Mouse (Mus musculus): ENCODE measurements around the gene Sept3. TPM values are rescaled to one million over a fixed set of nuclear protein-coding genes. Genes with fewer than 3 reads are reported as not detected.

The Sept3 gene
- polyA plus RNA-seq, 1 experiment from 2014 or later = 3.8 TPM

DNA sequence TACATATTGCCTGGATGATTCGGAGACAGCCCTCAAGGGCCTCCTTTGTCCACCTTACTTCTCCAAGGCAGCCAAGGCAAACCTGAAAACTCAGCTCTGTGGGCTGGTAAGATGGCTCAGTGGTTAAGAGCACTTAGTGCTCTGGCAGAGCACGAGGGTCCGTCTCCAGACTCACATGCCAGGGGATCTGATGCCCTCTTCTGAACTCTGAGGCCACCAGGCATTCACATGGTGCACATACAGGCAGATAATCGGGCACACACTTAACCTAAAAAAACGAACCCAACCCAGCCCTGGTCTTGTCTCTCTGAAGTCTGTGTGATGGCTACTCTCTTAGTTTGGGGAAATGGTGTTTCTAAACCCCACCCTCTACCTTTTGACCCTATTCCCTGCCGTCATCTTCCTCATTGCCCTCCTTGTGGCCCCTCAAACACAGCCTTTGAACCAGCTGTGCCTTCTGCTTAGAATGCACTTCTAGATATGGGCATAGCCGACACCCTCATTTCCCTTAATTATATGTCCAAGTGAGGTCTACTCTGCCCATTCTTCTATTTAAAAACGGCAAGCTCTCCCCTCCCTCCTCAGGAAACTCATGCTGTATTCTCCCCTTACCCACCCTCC lies 65.1 kb downstream of the Sept3 start:
- Histone ChIP-seq H3K4me2 (peak overlapping the region; percentile 73; the same call in 1 of the 2 replicates), H3K4me1 (replicated peaks) (peaks cover 41% of the 10 kb centered on the region), H3K4me3 (no peak overlapping the region), H3K27ac (ENCODE audit: poor library complexity, severe bottlenecking) (peak overlapping the region; percentile 71; the same call in 1 of the 2 replicates), H3K27me3 (replicated peaks) (no peaks in the 10 kb centered on the region), H3K9me3 (replicated peaks) (no peaks in the 10 kb centered on the region), H3K9ac (no peak overlapping the region), H3K36me3 (peaks cover 25% of the 10 kb centered on the region)
- WGBS = 73% methylated on average over 8 of the region's 8 CpGs
- ATAC-seq (ENCODE audit: insufficient number of reproducible peaks, low FRiP score) = no peak

DNA sequence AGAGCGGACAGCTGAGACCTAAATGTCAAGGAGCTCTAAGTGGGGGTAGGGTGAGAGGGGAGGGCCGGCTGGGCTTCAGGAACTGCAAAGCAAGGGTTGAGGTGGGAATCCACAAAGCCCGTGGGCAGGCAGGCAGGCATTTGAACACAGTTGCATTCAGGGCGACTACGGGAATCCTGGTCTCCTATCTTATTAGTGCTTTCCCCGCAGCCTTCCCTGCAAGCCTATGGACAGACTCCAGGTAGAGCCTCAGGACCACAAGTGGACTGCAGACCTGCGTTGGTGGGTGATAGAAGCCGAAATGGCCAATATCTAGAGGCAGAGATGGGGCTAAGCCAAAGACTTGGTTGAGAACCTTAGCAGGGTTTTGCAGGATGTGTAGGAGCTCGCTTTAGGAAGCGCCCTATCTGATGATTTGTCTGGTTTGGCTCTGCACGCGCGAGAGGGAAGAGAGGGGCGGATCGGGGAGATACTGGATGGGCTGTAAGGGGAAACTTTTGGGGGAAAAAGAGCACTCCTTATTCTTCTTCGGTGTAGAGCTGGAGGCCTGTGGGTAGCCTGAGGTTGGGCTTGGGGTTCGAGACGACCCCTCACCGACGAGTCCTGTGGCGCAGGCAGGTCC lies 65.8 kb downstream of the Sept3 start:
- Histone ChIP-seq H3K4me3 (peak overlapping the region; percentile 57), H3K4me1 (replicated peaks) (peaks cover 41% of the 10 kb centered on the region), H3K9ac (peak overlapping the region; percentile 82), H3K27me3 (replicated peaks) (no peaks in the 10 kb centered on the region), H3K4me2 (peak overlapping the region; percentile 84), H3K36me3 (peaks cover 17% of the 10 kb centered on the region), H3K27ac (ENCODE audit: poor library complexity, severe bottlenecking) (peak overlapping the region; percentile 71), H3K9me3 (replicated peaks) (no peaks in the 10 kb centered on the region)
- ATAC-seq (ENCODE audit: insufficient number of reproducible peaks, low FRiP score) = no peak
- 34% methylated on average over 21 of the region's 21 CpGs for WGBS

- Histone ChIP-seq H3K27me3 (replicated peaks) (no peaks in the 10 kb centered on the region), H3K4me3 (peak overlapping the region; percentile 57), H3K36me3 (peaks cover 12% of the 10 kb centered on the region), H3K4me1 (replicated peaks) (peaks cover 41% of the 10 kb centered on the region), H3K4me2 (peak overlapping the region; percentile 84), H3K9ac (peak overlapping the region; percentile 82), H3K27ac (ENCODE audit: poor library complexity, severe bottlenecking) (peak overlapping the region; percentile 71), H3K9me3 (replicated peaks) (no peaks in the 10 kb centered on the region)
- peak; percentile 46 for ATAC-seq (ENCODE audit: insufficient number of reproducible peaks, low FRiP score)
- 2% methylated on average over 40 of the region's 40 CpGs for WGBS
Observed at GRCm38 (mm10) chr15:82341036-82341501, 66.4 kb downstream of the Sept3 start.

DNA sequence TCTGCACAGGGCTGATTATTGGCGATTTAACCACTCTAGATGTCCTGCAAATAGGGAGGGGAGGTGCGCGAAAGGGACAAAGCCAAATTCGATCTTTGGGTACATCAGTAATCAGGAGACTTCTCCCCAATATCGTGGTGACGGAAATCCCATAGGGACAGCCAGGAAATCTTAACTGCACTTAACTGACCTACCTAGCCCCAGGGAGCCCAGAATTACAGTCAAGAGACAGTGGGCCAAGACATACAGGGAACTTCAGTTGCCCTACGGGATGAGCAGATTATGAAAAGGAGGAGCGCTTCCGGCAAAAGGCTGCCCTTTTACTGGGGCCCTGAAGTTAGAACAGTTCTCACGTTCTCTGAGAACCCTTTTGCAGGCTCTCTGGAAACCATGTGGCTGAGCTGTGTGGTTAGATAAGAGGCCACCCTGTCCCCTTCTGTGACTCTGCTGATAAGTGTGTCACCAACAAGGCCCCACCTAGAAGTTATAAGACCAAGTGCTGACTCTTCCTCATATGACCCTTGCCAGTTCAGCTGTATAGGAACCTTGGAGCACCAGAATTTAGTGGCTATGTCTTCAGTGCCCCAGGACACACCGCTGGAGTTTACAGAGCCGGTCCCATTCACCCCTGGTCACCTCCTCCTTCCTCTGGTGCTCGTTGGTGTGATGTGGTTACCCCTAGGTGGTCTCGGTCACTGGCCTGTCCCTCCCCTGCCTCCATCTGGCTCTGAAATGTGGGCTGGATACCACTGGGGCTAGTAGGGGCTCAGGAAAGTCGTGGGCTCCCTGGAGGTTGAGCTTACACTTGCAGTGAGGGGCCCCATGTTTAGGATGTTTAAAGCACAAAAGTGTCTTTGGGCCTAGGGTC lies 67.2 kb downstream of the Sept3 start:
- H3K36me3 ChIP-seq = 0 out of 2 replicates have a peak, but pooled peaks cover 5% of the 10 kb centered on the region
- peak overlapping the region; percentile 82 for H3K9ac ChIP-seq
- H3K4me2 ChIP-seq = peak overlapping the region; percentile 84
- peak overlapping the region; percentile 71 for H3K27ac ChIP-seq (ENCODE audit: poor library complexity, severe bottlenecking)
- WGBS = 34% methylated on average over 15 of the region's 15 CpGs
- ATAC-seq (ENCODE audit: insufficient number of reproducible peaks, low FRiP score) = peak; percentile 44
- no peaks in the 10 kb centered on the region for H3K27me3 ChIP-seq (replicated peaks)
- H3K9me3 ChIP-seq (replicated peaks) = no peaks in the 10 kb centered on the region
- peaks cover 44% of the 10 kb centered on the region for H3K4me1 ChIP-seq (replicated peaks)
- H3K4me3 ChIP-seq = peak overlapping the region; percentile 57

- Histone ChIP-seq H3K9ac (no peak overlapping the region), H3K36me3 (peaks cover 8% of the 10 kb centered on the region), H3K9me3 (replicated peaks) (no peaks in the 10 kb centered on the region), H3K4me3 (no peak overlapping the region), H3K27me3 (replicated peaks) (no peaks in the 10 kb centered on the region), H3K27ac (ENCODE audit: poor library complexity, severe bottlenecking) (peak overlapping the region; percentile 71), H3K4me2 (peak overlapping the region; percentile 5; the same call in 1 of the 2 replicates), H3K4me1 (replicated peaks) (peaks cover 46% of the 10 kb centered on the region)
- no peak for ATAC-seq (ENCODE audit: insufficient number of reproducible peaks, low FRiP score)
- WGBS = 64% methylated on average over 5 of the region's 5 CpGs
Observed at GRCm38 (mm10) chr15:82342543-82342935, 67.8 kb downstream of the Sept3 start.

DNA sequence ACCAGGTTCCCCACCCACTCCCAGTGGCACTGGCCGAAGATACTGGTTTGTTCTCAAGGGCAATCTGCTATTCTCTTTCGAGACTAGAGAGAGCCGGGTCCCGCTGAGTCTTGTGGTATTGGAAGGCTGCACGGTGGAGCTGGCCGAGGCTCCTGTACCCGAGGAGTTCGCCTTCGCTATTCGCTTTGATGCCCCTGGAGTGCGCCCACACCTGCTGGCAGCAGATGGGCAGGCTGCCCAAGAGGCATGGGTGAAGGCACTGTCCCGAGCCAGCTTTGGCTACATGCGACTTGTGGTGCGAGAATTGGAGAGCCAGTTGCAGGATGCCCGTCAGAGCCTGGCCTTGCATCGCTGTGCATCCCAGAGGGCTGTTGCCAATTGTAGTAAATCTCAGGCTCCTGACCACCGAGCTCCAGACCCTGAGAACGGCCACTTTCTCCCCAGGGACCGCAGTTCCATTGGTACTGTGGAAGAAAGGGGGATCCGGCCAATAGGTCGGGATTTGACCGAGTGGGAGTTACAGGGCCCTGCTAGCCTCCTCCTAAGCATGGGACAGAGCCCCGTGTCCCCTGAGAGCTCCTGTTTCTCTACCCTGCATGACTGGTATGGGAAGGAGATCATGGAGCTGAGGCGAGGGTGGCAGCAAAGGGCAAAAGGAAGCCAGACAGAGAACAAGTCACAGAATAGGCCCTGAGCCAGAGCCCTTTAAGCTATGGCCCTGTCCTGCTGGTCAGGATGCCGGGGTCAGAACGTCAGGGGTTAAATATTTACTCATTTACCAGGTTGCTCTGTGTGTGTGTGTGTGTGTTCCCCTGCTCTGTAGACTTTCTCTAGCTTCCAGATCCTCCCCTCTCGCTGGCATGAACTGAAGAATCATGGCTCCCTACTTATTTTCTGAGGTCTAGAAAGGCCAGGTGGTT lies 68.9 kb downstream of the Sept3 start:
- WGBS = 88% methylated on average over 27 of the region's 27 CpGs
- Histone ChIP-seq H3K9me3 (replicated peaks) (no peaks in the 10 kb centered on the region), H3K27ac (ENCODE audit: poor library complexity, severe bottlenecking) (no peak overlapping the region), H3K4me3 (no peak overlapping the region), H3K9ac (no peak overlapping the region), H3K36me3 (peaks cover 19% of the 10 kb centered on the region), H3K27me3 (replicated peaks) (no peaks in the 10 kb centered on the region), H3K4me1 (replicated peaks) (peaks cover 45% of the 10 kb centered on the region), H3K4me2 (peak overlapping the region; percentile 37)
- ATAC-seq (ENCODE audit: insufficient number of reproducible peaks, low FRiP score) = no peak

Other genes starting within 250 kb of the Sept3 start
- 22.8 and 24.6 TPM in 2 replicates for gene Desi1, start 241.0 kb upstream of the Sept3 start, polyA plus RNA-seq (2016; fragmentation: Nextera tagmentation; extraction: Ambion mirVana)
- gene Snu13, start 227.3 kb upstream of the Sept3 start, polyA plus RNA-seq (2016; fragmentation: Nextera tagmentation; extraction: Ambion mirVana) = 150 and 157 TPM in 2 replicates
- not detected in 2 replicates for gene 4930407I10Rik, start 215.7 kb upstream of the Sept3 start, polyA plus RNA-seq (2016; fragmentation: Nextera tagmentation; extraction: Ambion mirVana)
- not detected in 2 replicates for gene Mei1, start 204.9 kb upstream of the Sept3 start, polyA plus RNA-seq (2016; fragmentation: Nextera tagmentation; extraction: Ambion mirVana)
- gene Ccdc134, start 147.0 kb upstream of the Sept3 start, polyA plus RNA-seq (2016; fragmentation: Nextera tagmentation; extraction: Ambion mirVana) = 8.7 and 11.1 TPM in 2 replicates
- gene Srebf2, start 127.7 kb upstream of the Sept3 start, polyA plus RNA-seq (2016; fragmentation: Nextera tagmentation; extraction: Ambion mirVana) = 110 and 118 TPM in 2 replicates
- 0.19 and 0.35 TPM in 2 replicates for gene Shisa8, start 62.1 kb upstream of the Sept3 start, polyA plus RNA-seq (2016; fragmentation: Nextera tagmentation; extraction: Ambion mirVana)
- gene Tnfrsf13c, start 50.5 kb upstream of the Sept3 start, polyA plus RNA-seq (2016; fragmentation: Nextera tagmentation; extraction: Ambion mirVana) = 0.09 TPM in 1 of 2 replicates, not detected in the other
- gene Cenpm, start 30.1 kb upstream of the Sept3 start, polyA plus RNA-seq (2016; fragmentation: Nextera tagmentation; extraction: Ambion mirVana) = 57.9 and 67.0 TPM in 2 replicates
- gene 1500009C09Rik, start 22.5 kb upstream of the Sept3 start, polyA plus RNA-seq (2016; fragmentation: Nextera tagmentation; extraction: Ambion mirVana) = not detected in 2 replicates
- 0.35 and 0.66 TPM in 2 replicates for gene Wbp2nl, start 24.1 kb downstream of the Sept3 start, polyA plus RNA-seq (2016; fragmentation: Nextera tagmentation; extraction: Ambion mirVana)
- 40.5 and 44.6 TPM in 2 replicates for gene Naga, start 64.0 kb downstream of the Sept3 start, polyA plus RNA-seq (2016; fragmentation: Nextera tagmentation; extraction: Ambion mirVana)
- 9.8 and 9.9 TPM in 2 replicates for gene Pheta2, start 64.0 kb downstream of the Sept3 start, polyA plus RNA-seq (2016; fragmentation: Nextera tagmentation; extraction: Ambion mirVana)
- gene Smdt1, start 64.1 kb downstream of the Sept3 start, polyA plus RNA-seq (2016; fragmentation: Nextera tagmentation; extraction: Ambion mirVana) = 299 and 309 TPM in 2 replicates
- gene Ndufa6, start 79.4 kb downstream of the Sept3 start, polyA plus RNA-seq (2016; fragmentation: Nextera tagmentation; extraction: Ambion mirVana) = 475 and 496 TPM in 2 replicates
- gene Cyp2d22, start 105.4 kb downstream of the Sept3 start, polyA plus RNA-seq (2016; fragmentation: Nextera tagmentation; extraction: Ambion mirVana) = 7.3 and 8.0 TPM in 2 replicates
- not detected in 2 replicates for gene Cyp2d11, start 119.1 kb downstream of the Sept3 start, polyA plus RNA-seq (2016; fragmentation: Nextera tagmentation; extraction: Ambion mirVana)
- 0.15 TPM in 1 of 2 replicates, not detected in the other for gene Cyp2d10, start 132.3 kb downstream of the Sept3 start, polyA plus RNA-seq (2016; fragmentation: Nextera tagmentation; extraction: Ambion mirVana)
- not detected in 2 replicates for gene Cyp2d9, start 158.5 kb downstream of the Sept3 start, polyA plus RNA-seq (2016; fragmentation: Nextera tagmentation; extraction: Ambion mirVana)